Mouse (Mus musculus) frontal cortex, adult (tissue): ENCODE results near the gene Upp1.

Experiments
- ATAC-seq: cut with Nextera tagmentation; 2 replicates; pipeline ENCODE4 v1.9.2; 2017; ENCODE audit warnings: mild to moderate bottlenecking, moderate library complexity, mixed read lengths; ENCODE audit not compliant: low TSS enrichment

Upp1 gene

GRCm38 (mm10) chr11:9118050-9118420 lies at the start of gene Upp1:
TSS of gene Upp1 (plus strand) at chr11:9118103.
- peak; percentile 38; the same call in 1 of the 2 replicates for ATAC-seq

- no peak for ATAC-seq
Observed at GRCm38 (mm10) chr11:9076444-9076843, 41.5 kb upstream of the Upp1 start.

GRCm38 (mm10) chr11:9113189-9113588 lies 4.7 kb upstream of the Upp1 start:
- ATAC-seq, result no peak

GRCm38 (mm10) chr11:9115367-9116120 lies 2.4 kb upstream of the Upp1 start:
- no peak for ATAC-seq

- no peak for ATAC-seq
Observed at GRCm38 (mm10) chr11:9116121-9116520, 1.8 kb upstream of the Upp1 start.

- no peak for ATAC-seq
Observed at GRCm38 (mm10) chr11:9116916-9117315, 987 bp upstream of the Upp1 start.

GRCm38 (mm10) chr11:9117358-9118049 lies 399 bp upstream of the Upp1 start:
- ATAC-seq, result peak; percentile 54

GRCm38 (mm10) chr11:9118421-9119121 lies 668 bp downstream of the Upp1 start:
- peak; percentile 51; the same call in 1 of the 2 replicates for ATAC-seq

- ATAC-seq, result no peak
Observed at GRCm38 (mm10) chr11:9119231-9120020, 1.5 kb downstream of the Upp1 start.

GRCm38 (mm10) chr11:9122315-9122714 lies 4.4 kb downstream of the Upp1 start:
- no peak for ATAC-seq

GRCm38 (mm10) chr11:9126373-9127107 lies 8.6 kb downstream of the Upp1 start:
- no peak for ATAC-seq

- peak; percentile 88 for ATAC-seq
Observed at GRCm38 (mm10) chr11:9128110-9128509, 10.2 kb downstream of the Upp1 start.

GRCm38 (mm10) chr11:9129528-9129927 lies 11.6 kb downstream of the Upp1 start:
- no peak for ATAC-seq

GRCm38 (mm10) chr11:9131688-9132087 lies 13.8 kb downstream of the Upp1 start:
- ATAC-seq, result peak; percentile 45; the same call in 1 of the 2 replicates

GRCm38 (mm10) chr11:9135589-9136246 lies 17.8 kb downstream of the Upp1 start:
- ATAC-seq, result no peak

GRCm38 (mm10) chr11:9136471-9136870 lies 18.6 kb downstream of the Upp1 start:
- ATAC-seq, result peak; percentile 85

- no peak for ATAC-seq
Observed at GRCm38 (mm10) chr11:9145113-9145512, 27.2 kb downstream of the Upp1 start.

- no peak for ATAC-seq
Observed at GRCm38 (mm10) chr11:9146115-9146514, 28.2 kb downstream of the Upp1 start.

- ATAC-seq, result no peak
Observed at GRCm38 (mm10) chr11:9146683-9147082, 28.8 kb downstream of the Upp1 start.

GRCm38 (mm10) chr11:9148206-9148605 lies 30.3 kb downstream of the Upp1 start:
- no peak for ATAC-seq
